Mouse (Mus musculus): ENCODE measurements around the gene Uba52. TPM values are rescaled to one million over a fixed set of nuclear protein-coding genes. Genes with fewer than 3 reads are reported as not detected.

Uba52 gene
- total RNA-seq, 1 experiment from 2014 or later: 1,600 TPM

- peak; percentile 81 for DNase-seq
These were observed 6.3 kb downstream of the Uba52 start for GRCm38 (mm10) chr8:70504291-70504716.

DNA sequence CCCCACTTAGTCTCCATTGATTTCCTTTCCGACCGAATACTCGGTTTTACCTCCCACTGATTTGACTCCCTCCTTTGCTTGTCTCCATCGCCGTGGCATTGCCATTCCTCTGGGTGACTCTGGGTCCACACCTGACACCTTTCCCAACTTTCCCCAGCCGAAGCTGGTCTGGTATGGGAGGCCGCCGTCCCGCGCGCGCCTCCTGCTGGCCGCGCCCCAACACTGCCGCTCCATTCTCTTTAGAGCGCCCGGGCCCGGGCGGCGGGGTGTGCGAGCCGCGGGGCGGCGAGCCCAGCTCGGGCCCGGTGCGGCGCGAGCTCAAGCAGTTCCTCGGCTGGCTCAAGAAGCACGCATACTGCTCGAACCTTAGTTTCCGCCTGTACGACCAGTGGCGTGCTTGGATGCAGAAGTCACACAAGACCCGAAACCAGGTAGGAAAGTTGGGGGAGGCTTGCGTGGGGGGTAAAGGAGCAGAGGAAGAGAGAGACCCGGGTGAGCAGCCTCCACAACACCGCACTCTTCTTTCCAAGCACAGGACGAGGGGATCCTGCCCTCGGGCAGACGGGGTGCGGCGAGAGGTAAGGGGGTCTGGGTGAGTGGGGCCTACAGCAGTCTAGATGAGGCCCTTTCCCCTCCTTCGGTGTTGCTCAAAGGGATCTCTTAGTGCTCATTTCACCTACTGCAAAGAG is 7.4 kb downstream of the Uba52 start:
- peak; percentile 80 for DNase-seq

DNA sequence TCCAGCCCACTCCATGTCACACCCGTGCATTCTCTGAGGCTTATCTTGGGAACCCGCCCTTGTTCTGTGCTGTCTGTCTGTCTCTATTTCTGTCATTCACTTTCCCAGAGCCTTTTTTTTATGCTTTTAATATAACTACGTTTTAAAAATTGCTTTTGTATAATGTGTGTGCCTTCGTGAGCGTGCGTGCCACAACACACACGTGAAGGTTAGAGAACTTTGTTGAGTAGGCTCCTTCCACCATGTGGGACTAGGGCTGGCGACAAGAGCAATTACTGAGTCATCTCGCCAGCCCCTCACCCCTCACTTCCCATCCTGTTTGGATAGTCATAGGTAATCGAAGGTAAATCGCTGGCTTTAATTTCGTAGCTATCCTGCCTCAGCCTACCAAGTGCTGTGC is 8.1 kb downstream of the Uba52 start:
- no peak for DNase-seq

GRCm38 (mm10) chr8:70501820-70502529 is 8.6 kb downstream of the Uba52 start:
- DNase-seq: no peak

DNA sequence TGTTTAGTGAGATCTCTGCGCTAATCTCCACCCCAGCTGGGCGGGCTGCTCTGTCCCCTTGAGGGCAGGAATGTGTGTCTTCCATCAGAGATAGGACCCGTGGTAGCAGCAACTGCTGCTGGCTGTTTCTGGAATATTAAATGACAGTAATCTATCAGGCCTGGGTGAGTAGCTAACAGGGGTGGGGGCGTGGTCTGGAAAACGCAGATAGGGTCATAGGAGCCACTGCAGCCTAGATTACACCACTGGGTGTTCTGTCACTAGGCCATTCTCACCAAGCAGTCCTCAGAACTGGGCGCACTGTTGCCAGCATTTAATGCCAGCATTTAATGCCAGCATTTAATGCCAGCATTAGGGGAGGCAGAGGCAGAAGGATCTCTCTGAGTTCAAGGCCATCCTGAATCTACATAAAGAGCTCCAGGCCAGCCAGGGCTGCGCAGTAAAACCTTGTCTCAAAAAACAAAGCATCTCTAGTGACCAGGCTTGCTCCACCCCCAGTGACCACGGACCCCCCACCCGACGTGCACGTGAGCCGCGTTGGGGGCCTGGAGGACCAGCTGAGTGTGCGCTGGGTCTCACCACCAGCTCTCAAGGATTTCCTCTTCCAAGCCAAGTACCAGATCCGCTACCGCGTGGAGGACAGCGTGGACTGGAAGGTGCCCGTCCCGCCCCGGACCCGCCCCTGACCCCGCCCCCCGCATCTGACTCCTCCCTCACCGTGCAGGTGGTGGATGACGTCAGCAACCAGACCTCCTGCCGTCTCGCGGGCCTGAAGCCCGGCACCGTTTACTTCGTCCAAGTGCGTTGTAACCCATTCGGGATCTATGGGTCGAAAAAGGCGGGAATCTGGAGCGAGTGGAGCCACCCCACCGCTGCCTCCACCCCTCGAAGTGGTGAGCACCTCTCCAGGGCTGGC is 10.0 kb downstream of the Uba52 start:
- no peak for DNase-seq

DNA sequence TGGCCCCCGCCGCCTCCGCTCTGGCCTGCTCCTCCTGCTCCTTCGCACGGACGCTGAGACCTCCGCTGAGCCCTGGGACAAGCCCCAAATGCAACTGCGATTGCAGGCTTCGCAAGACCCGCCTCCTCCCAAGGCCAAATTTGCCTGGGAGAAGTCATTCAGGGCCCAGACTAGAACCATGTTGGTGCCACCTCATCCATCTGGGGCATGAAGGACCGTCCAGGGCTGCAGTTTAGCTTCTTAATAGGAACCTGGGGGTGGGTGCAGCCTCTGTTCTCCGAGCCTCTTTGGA is 14.9 kb downstream of the Uba52 start:
- peak; percentile 59 for DNase-seq

DNA sequence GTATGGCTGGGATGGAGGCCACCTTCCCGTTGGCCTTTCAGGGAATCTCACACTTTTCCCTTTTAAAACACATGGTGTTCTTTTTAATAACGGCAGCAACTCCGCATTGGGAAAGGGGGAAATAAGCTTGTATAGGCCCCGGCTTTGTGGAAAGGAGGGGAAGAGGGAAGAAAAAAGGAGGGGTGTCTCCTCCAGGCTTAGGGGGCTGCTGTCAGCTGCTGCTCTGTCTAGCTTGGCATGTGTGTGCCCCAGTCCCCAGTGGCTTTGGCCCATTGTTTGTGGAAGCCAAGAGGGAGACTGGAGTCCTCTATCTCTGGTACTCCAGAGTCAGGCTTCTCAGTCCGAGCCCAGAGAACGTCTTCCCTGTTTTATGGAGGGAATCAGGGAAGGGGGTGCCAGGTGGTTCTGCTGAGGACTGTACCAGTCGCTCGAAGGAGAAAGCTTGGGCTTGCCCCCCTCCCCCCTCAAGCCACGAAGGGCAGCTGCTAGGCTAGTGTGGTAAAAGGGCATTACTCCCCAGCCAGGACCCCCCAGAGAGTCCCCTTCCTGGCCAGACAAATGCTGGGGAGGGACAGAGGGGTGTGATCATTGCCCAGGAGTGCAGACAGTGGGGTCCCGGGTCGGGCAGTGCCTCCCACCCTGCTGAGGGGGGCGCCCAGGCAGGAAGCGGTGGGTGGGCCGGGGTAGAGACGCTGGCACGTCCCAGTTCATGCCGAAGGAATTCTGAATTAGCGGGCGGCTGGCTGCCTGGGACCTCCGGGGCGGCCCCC is 15.4 kb downstream of the Uba52 start:
- no peak for DNase-seq

DNA sequence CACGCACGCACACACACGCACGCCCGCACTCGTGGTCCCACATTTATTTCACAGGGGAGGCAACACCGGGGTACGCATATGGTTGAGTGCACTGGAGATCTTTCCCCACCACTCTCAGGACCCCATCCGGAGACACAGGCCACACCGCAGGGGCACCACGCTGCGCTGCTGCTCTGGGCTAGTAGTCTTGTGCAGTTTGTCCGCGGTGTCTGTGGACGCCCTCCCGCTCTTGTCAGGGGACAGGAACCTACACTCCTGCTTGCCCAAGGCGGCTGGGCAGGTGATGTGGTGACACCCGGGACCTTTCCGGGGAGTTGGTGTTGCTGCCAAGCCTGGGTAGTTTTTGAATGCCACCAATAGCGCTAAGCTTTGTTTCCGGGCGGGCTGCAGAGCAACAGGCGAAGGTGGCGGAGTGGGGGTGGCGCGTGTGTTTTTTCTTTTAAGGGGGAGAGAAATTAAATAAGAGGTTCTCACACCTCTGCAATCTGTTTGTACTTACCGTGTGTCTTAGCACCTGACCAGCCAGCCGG is 16.1 kb downstream of the Uba52 start:
- DNase-seq: no peak

DNA sequence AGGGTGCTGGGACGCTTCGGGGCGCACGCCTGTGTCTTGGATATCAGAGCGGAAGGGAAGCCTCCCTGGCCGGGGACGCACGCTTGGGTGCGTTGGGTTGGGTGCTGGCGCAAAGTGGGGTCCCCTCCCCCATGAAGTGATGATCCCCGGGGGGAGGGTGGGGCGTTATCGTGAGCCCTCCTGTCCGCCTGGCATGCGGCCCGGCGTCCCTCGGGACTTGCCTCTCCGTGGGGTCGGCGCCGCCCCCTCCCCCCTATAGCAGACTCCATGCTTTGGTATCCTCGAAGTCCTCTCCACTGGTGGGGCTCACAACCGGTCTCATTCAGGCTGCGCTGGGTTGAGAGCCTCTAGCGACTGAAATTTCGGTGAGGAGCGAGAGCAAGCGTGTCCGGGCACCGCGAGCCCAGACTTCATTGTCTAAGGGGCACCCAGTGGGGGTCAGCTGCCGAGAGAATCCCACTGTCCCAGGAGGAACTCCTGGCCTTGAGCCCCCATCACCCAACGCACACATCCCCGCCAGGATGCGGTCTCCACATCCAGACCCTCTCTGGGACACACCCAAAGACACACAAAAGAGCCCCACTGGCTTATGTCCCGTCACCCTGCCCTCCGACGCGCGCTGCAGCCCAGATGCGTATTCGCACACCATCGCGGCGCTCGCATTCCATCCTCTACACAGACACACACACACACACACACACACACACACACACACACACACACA is 16.7 kb downstream of the Uba52 start:
- no peak for DNase-seq

GRCm38 (mm10) chr8:70492664-70493640 is 17.6 kb downstream of the Uba52 start, which contains the start of gene Crlf1:
Crlf1 (plus strand) TSS chr8:70493158.
- DNase-seq: no peak

DNA sequence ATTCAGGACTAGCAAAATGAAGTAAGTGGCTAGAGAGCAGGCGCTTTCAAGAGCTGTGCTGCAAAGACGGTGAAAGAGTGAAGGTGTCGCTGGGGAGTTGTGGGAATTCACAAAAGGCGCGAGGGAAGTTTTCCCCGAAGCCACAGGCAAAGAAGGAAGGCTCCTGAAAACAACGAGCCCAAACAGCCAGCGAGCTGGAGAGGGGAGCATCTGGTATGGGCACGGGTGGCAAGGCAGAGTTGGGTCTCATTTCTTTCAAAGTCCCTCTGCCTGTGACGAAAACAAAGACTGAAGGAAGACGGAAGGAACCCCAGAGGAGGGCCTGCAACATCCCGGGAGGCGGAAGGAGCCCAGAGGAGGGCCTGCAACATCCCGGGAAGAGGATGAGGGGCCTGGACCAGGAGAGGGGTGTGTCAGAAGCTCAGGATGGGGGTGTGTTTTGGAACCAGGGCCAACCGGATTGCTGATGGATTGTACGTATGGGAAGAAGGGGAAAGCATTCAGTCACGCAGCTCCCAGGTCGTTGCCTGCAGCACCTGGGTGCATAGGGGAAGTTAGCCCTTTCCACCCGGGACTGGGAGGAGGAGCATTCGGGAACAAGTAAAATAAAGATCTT is 19.6 kb downstream of the Uba52 start:
- no peak for DNase-seq

GRCm38 (mm10) chr8:70490061-70490879 is 20.3 kb downstream of the Uba52 start:
- no peak for DNase-seq

GRCm38 (mm10) chr8:70489576-70489975 is 21.0 kb downstream of the Uba52 start:
- no peak for DNase-seq

DNA sequence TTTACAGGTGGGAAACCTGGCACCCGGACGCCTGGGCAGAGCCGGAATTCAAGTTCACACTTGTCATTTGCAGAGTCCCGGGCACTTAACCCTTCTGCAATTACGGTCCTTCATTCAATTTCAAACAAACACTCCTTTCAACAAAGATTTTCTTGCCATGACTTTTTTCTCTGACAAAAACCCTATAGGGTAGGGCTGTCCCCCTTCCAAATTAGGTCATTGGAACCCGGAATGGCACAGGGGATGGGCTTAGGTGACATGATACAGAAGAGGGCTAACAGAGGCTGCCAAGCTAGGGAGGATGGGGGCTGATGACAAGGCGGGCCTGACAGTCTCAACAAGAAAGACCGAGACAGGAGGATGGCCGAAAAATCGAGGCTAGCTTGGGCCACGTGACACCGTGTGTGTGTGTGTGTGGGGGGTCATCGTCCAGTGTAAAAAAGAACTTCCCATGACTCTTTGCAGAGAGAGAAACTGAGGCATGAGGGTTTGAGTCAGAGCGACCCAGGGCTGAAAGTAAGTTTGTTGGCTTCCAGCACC is 21.6 kb downstream of the Uba52 start:
- no peak for DNase-seq

DNA sequence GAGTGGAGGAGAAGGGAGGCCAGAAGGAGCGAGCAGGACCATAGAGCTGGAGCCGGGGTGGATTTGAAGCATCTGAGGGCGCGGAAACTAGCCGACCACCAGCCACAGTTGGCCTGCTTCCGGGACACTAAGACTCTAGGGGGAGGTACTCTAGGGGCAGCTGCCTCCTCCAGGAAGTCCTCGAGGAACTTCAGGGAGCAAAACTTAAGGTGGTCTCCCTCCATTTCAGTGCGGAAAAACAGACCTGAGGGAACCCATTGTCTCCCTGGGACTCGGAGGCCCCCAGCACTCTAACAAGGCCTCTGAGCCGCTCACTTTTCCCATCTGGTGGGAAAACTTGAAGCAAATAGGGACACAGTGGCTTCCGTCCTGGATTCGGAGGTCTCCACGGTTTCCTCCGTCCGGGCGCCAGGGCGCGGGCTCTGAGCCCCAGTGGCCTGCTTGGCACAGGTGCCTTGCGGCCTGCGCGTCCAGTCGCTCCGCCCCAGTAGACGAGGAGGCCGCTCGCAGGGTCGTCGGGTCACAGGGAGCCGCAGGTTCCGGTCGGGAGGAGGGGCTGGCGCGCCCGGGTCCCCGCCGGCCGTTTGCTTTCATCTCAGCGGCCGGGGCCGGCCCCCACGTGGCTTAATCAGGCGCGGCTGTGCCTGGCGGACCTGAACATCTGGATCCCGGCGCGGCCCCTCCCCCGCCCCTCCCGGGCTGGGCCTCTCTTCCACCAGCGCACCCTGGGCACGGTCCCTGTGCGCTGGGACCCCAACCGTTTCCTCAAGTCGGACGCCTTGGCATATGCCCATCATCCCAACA is 22.4 kb downstream of the Uba52 start:
- no peak for DNase-seq

GRCm38 (mm10) chr8:70486941-70487520 is 23.6 kb downstream of the Uba52 start, which contains the start of gene Tmem59l:
Tmem59l (minus strand) TSS chr8:70487358.
- DNase-seq: no peak

GRCm38 (mm10) chr8:70486191-70486681 is 24.4 kb downstream of the Uba52 start:
- DNase-seq: no peak
